Mouse (Mus musculus): ENCODE results near the gene Bmp3.

GRCm38 (mm10) chr5:98833760-98834159 lies 20.5 kb upstream of the Bmp3 start:
- TF ChIP-seq CTCF (IDR thresholded peaks at IDR 0.05; ENCODE audit: borderline replicate concordance, insufficient read depth, low read length), result no peak
- no peak for TF ChIP-seq POLR2A (IDR thresholded peaks at IDR 0.05; ENCODE audit: low read depth, low read length)

All from embryonic fibroblast, embryonic 13.5 days (primary cell).